26 mouse cellular contexts compared by ENCODE assay signal in the genomic region with DNA sequence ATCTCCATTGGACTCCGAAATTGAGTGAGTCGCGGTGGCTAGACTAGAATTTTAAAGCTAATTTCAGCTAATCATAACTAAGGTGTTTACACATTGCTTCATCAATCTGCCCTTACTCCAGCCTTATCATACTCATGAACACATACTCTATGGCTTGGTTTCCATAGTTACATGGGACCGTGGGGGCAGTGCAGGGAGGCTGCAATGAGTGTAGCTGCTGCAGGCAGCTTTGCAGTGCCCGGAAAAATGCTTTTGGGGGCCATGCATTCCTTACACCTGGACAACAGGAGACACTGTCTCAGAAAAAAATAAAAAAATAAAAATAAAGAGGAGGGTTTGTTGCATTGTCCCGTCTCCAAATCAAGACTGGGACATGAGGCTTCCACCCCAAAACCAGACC.
DNase-seq lines count a peak whose midpoint lies in the region; ATAC-seq lines count a peak whose summit lies in the region.
"Had no signal": no experiment of that assay in that cellular context is flagged by ENCODE, and none has a peak within 500 bp of the region (broad histone marks: within the 10 kb centered on the region; RNA-seq: fewer than 3 reads in every experiment).

No protein-coding gene starts in this region.

- 73% methylated on average over 6 of the region's 6 CpGs for WGBS in hindbrain, embryonic 15.5 days
- 81% methylated on average over 6 of the region's 6 CpGs for WGBS in hindbrain, embryonic 13.5 days
- WGBS in stomach, embryonic 16.5 days, result 57% methylated on average over 6 of the region's 6 CpGs
- 80% methylated on average over 6 of the region's 6 CpGs for WGBS in kidney, embryonic 14.5 days

- H3K9me3 ChIP-seq in hindbrain, embryonic 15.5 days, result no peaks in the 10 kb centered on the region
- no peaks in the 10 kb centered on the region for H3K9me3 ChIP-seq in hindbrain, embryonic 13.5 days
- H3K9me3 ChIP-seq in stomach, embryonic 16.5 days (replicated peaks; ENCODE audit: control insufficient read depth, low read length), result no peaks in the 10 kb centered on the region
- no peaks in the 10 kb centered on the region for H3K9me3 ChIP-seq in kidney, embryonic 14.5 days (ENCODE audit: control insufficient read depth, low read length)
- H3K9me3 ChIP-seq: embryonic facial prominence, embryonic 13.5 days; forebrain, embryonic 12.5 days; liver, embryonic 15.5 days; neural tube, embryonic 12.5 days had no signal

- no peak overlapping the region for H3K9ac ChIP-seq in hindbrain, embryonic 15.5 days
- no peak overlapping the region for H3K9ac ChIP-seq in hindbrain, embryonic 13.5 days
- H3K9ac ChIP-seq in stomach, embryonic 16.5 days (ENCODE audit: low read length), result no peak overlapping the region
- no peak overlapping the region for H3K9ac ChIP-seq in kidney, embryonic 14.5 days (ENCODE audit: low read depth, low read length)
- H3K9ac ChIP-seq: embryonic facial prominence, embryonic 13.5 days; forebrain, embryonic 12.5 days; limb, embryonic 12.5 days; liver, embryonic 15.5 days; lung, embryonic 14.5 days; neural tube, embryonic 12.5 days had no signal

- peak; percentile 48 for DNase-seq in layer of hippocampus, adult 9-11 months
- DNase-seq in layer of hippocampus, postnatal 25 days (ENCODE audit: extremely low spot score in 1 of 2, low spot score in 1 of 2), result no peak
- peak; percentile 39 for DNase-seq in right cerebral cortex, postnatal 14 days
- no peak for DNase-seq in right cerebral cortex, postnatal 36 days (ENCODE audit: low spot score in 2 of 2)
- DNase-seq: adrenal gland, postnatal 25 days; cerebellum, adult 11-12 months; cerebellum, adult 9-11 months; gastrocnemius, postnatal 10 days; heart, postnatal 36 days; kidney, adult 2 months; kidney, postnatal 4 days; lung, embryonic 14.5 days; lung, postnatal 14 days had no signal

- no peak overlapping the region for H3K4me3 ChIP-seq in hindbrain, embryonic 15.5 days
- no peak overlapping the region for H3K4me3 ChIP-seq in hindbrain, embryonic 13.5 days
- no peak overlapping the region for H3K4me3 ChIP-seq in stomach, embryonic 16.5 days (replicated peaks; ENCODE audit: low read length)
- H3K4me3 ChIP-seq in kidney, embryonic 14.5 days (ENCODE audit: low read length), result no peak overlapping the region
- H3K4me3 ChIP-seq: embryonic facial prominence, embryonic 13.5 days; forebrain, embryonic 12.5 days; left cerebral cortex, adult 2 months; limb, embryonic 12.5 days; liver, embryonic 15.5 days; neural tube, embryonic 12.5 days had no signal

- no peaks in the 10 kb centered on the region for H3K36me3 ChIP-seq in hindbrain, embryonic 15.5 days
- no peaks in the 10 kb centered on the region for H3K36me3 ChIP-seq in hindbrain, embryonic 13.5 days
- H3K36me3 ChIP-seq in stomach, embryonic 16.5 days (ENCODE audit: control insufficient read depth, insufficient read depth, low read length), result no peaks in the 10 kb centered on the region
- no peaks in the 10 kb centered on the region for H3K36me3 ChIP-seq in kidney, embryonic 14.5 days (ENCODE audit: control insufficient read depth, insufficient read depth, low read length)
- H3K36me3 ChIP-seq: embryonic facial prominence, embryonic 13.5 days; forebrain, embryonic 12.5 days; limb, embryonic 12.5 days; liver, embryonic 15.5 days; neural tube, embryonic 12.5 days had no signal

- no peaks in the 10 kb centered on the region for H3K27me3 ChIP-seq in hindbrain, embryonic 15.5 days
- no peaks in the 10 kb centered on the region for H3K27me3 ChIP-seq in hindbrain, embryonic 13.5 days
- H3K27me3 ChIP-seq in stomach, embryonic 16.5 days (ENCODE audit: control insufficient read depth, insufficient read depth, low read length), result no peaks in the 10 kb centered on the region
- H3K27me3 ChIP-seq in kidney, embryonic 14.5 days (ENCODE audit: control insufficient read depth, insufficient read depth, low read length), result no peaks in the 10 kb centered on the region
- H3K27me3 ChIP-seq: embryonic facial prominence, embryonic 13.5 days; forebrain, embryonic 12.5 days; limb, embryonic 12.5 days; liver, embryonic 15.5 days; neural tube, embryonic 12.5 days had no signal

- H3K4me2 ChIP-seq in hindbrain, embryonic 15.5 days, result no peak overlapping the region
- no peak overlapping the region for H3K4me2 ChIP-seq in hindbrain, embryonic 13.5 days
- no peak overlapping the region for H3K4me2 ChIP-seq in stomach, embryonic 16.5 days (ENCODE audit: low read depth, low read length)
- no peak overlapping the region for H3K4me2 ChIP-seq in kidney, embryonic 14.5 days (replicated peaks; ENCODE audit: low read depth, low read length)
- H3K4me2 ChIP-seq: embryonic facial prominence, embryonic 13.5 days; forebrain, embryonic 12.5 days; heart, embryonic 11.5 days; limb, embryonic 12.5 days; liver, embryonic 15.5 days; lung, embryonic 14.5 days; neural tube, embryonic 12.5 days had no signal

- H3K27ac ChIP-seq in hindbrain, embryonic 15.5 days (replicated peaks), result no peak overlapping the region
- H3K27ac ChIP-seq in hindbrain, embryonic 13.5 days, result no peak overlapping the region
- no peak overlapping the region for H3K27ac ChIP-seq in stomach, embryonic 16.5 days (ENCODE audit: low read length)
- H3K27ac ChIP-seq in kidney, embryonic 14.5 days (ENCODE audit: low read depth, low read length), result no peak overlapping the region
- H3K27ac ChIP-seq: embryonic facial prominence, embryonic 13.5 days; forebrain, embryonic 12.5 days; left cerebral cortex, adult 2 months; limb, embryonic 12.5 days; liver, embryonic 15.5 days; neural tube, embryonic 12.5 days had no signal

- no peaks in the 10 kb centered on the region for H3K4me1 ChIP-seq in hindbrain, embryonic 15.5 days (replicated peaks)
- peaks cover 13% of the 10 kb centered on the region for H3K4me1 ChIP-seq in hindbrain, embryonic 13.5 days (replicated peaks)
- peaks cover 9% of the 10 kb centered on the region for H3K4me1 ChIP-seq in stomach, embryonic 16.5 days (ENCODE audit: control insufficient read depth, insufficient read depth, low read length)
- peaks cover 10% of the 10 kb centered on the region; the same call in 1 of the 2 replicates for H3K4me1 ChIP-seq in kidney, embryonic 14.5 days (ENCODE audit: control insufficient read depth, insufficient read depth, low read length)
- H3K4me1 ChIP-seq: forebrain, embryonic 12.5 days; limb, embryonic 12.5 days; liver, embryonic 15.5 days; neural tube, embryonic 12.5 days had no signal

- ATAC-seq in hindbrain, embryonic 15.5 days (ENCODE audit: low FRiP score, low read depth), result peak; percentile 66; the same call in 1 of the 2 replicates
- no peak for ATAC-seq in hindbrain, embryonic 13.5 days (ENCODE audit: low FRiP score)
- peak; percentile 57; the same call in 1 of the 2 replicates for ATAC-seq in stomach, embryonic 16.5 days (ENCODE audit: insufficient read depth, low FRiP score)
- ATAC-seq in kidney, embryonic 14.5 days (ENCODE audit: low FRiP score, low TSS enrichment), result no peak
- ATAC-seq: CD4-positive, CD25-positive, alpha-beta regulatory T cell, adult 4 months; inflammation-experienced regulatory T-cells, adult 6 months had no signal

Comparison
In these comparisons a context has a peak if more than half of its experiments do, and no peak if none do; other contexts are left out.
1. ATAC-seq: peak in hindbrain, embryonic 15.5 days (single experiment) and stomach, embryonic 16.5 days (single experiment); none in hindbrain, embryonic 13.5 days (single experiment) and kidney, embryonic 14.5 days (single experiment).
2. DNase-seq: peak in layer of hippocampus, adult 9-11 months (single experiment) and right cerebral cortex, postnatal 14 days (single experiment); none in layer of hippocampus, postnatal 25 days (0 of 2) and right cerebral cortex, postnatal 36 days (0 of 2).